Mouse (Mus musculus) monocyte, adult 5-6 weeks (primary cell): Measurements from ENCODE around the gene Nedd9. TPM values are rescaled to one million over a fixed set of nuclear protein-coding genes. Genes with fewer than 3 reads are reported as not detected.
A peak's percentile ranks its signal among the peaks of the same experiment; 100 is the strongest.

Experiments
- ATAC-seq: fragments of 153-309, 156-312 bp; replicated peaks from 2 replicates; pipeline ENCODE4 v1.8.0; 2017; ENCODE audit warnings: mild to moderate bottlenecking; ENCODE audit not compliant: low TSS enrichment, insufficient number of reproducible peaks, severe bottlenecking, poor library complexity, low FRiP score
- total RNA-seq: library from RNA; stranded (forward); fragments of 200-1000, 200-491, 200-594 nt; gene quantifications from 3 replicates; pipeline ENCODE4 v1.2.3, GENCODE M21; 2017

Gene Nedd9
- total RNA-seq, 1 experiment from 2014 or later = 357 TPM

GRCm38 (mm10) chr13:41427046-41427445 lies 60.1 kb downstream of the Nedd9 start:
- no peak for ATAC-seq

DNA sequence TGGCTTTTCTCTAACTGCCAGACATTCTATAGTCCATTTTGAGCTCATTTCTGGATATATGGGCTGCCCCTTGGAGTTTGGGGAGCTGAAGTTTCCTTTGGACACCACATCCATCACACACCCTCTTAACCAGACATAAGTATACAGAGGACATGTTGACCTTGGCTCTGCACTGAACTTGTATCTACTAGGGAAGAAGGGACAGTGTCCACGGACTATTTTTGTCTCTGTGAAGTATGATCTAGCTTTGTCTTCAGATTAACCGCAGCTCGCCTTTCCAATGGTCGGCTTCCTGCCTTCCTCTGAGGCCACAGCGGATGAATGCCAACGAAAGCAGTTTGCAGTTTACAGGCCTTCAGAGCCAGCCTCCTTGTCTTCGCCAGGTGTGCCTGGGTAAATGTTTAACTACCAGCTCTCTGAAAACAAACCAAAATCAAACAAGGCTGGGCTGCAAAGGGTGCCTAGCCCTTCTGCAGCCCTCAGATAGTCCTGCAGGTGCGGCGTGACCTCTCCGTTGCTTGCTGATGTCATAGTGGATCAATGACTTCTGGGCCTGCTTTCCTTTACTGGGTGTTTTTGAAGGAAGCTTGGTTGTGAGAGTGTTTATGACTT lies 63.6 kb downstream of the Nedd9 start:
- no peak for ATAC-seq

GRCm38 (mm10) chr13:41422581-41422980 lies 64.6 kb downstream of the Nedd9 start:
- ATAC-seq = no peak

DNA sequence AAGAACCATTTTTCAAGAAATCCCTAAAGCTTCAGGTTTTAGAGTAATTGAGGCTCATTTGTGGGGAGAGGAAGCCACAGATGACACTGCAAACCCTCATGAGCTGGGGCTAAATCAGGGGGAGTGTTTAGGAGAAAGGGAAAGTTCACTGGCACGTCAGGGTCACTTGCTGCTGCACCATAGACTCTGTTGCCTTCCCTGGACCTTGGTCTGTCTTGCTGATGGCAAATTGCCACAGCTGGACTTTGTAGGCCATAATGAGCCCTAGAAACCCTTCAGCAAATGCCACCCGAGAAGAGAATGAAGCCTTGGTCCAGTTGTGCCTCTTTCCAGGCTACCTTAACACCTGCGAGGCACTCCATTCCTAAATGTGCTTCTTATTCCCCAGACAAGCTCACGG lies 66.8 kb downstream of the Nedd9 start:
- ATAC-seq = no peak

DNA sequence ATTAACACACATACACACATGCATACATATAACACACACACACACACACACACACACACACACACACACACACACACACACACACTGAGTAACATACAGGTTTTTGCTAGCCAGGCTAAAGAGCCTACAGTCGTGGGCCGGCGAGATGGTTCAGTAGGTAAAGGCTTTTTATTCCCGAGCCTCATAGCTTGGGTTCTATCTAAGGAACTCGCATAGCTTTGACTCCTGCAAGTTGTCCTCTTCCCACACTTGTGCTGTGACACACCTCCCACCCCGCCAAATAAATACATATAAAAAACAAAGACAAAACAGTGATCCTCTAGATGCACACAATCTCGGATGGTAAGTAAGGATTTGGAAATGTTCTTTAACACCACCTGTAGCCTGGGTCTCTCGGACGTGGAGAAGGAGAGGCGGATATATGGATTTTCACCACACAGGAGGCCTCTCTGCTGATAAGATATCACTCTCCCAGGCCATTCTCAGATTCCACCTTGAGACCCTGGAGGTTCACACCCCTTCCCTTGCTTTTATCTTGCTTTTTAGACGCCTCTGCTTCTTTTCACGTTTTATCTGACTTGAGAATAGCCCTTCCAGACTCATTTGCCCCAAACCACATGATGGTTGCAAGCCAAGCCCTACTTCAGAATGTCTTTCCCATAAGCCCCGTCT lies 68.8 kb downstream of the Nedd9 start:
- no peak for ATAC-seq

DNA sequence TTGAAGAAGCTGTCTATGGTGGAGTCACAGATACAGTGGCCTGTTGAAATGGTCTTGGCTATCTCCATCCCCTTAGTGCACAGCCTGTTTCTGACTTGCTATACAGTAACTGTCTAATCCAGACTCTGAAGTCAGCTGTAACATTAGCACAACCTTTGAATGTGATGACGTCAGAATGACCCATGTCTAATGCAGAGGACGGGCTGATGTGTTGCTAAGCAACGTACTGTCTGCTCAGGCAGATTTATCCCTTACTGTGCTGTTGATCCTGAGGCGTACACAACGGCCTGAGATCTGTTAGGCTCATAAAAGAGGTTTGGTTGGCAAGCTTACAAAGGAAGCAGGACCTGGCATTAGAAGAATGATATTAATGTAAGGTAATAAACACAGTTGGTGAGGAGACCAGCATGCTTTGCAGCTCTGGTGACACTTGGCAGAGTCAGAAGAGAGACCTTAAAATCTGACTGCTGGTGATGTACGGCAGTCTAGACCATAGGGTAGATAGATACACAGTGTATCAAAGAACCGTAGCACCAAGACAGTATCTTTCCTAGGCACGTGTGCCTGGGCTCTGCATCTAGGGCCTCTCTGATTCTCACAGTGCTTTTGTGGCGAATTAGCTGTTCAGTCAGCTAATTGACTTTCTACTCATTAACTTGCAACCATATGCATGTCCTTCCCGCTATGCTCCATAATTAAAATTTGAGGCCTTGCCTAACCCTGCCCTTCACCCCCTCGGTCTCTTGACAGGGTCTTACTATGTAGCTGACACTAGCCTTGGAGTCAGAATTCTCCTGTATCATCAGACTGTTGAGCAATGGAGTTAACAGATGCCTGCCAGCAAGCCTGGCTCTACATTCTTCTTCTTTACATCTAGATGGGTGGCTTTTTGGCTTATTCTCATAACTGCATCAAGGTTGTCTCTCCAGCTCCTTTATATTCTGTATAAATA lies 70.8 kb downstream of the Nedd9 start:
- ATAC-seq = no peak

DNA sequence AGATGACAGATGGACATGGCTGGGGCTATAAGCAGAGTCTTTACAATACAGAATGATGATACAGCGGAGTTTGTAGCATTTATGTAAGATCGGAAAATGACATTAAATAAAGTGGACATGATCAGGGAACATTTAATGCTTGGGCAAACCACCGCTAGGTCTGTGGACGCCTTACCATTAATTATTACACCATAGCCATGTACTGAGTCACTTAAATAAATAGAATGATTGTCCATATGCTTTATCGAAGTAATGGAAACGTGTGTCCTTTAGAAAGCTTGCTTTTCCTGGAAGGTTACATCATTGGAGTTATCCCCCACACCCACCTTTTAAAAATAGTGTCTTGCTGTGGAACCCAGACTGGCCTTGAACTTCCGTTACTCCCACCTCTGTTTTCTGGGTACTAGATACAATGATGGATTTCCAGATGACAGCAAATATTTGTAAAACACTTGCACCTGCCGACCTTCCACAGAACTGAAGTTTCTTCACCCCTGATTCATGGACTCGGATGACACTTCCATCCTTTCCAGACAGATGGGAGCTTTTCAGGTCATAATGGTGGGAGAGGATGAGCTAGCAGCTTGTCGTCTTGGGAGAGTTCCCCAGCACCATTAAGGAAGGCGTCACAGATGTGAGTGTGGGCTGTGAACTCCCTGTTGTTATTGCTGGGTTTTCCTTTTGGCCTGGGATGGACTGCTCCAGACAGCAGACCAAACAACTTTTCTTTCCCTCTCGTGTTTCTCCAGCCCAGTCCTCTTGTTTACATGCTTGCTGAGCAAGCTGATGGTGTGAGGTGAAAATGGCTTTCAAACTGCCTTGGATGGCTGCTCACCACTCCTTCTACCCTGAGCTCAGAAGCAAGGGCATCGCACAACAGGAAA lies 76.7 kb downstream of the Nedd9 start:
- no peak for ATAC-seq

GRCm38 (mm10) chr13:41409291-41409690 lies 77.9 kb downstream of the Nedd9 start:
- no peak for ATAC-seq

DNA sequence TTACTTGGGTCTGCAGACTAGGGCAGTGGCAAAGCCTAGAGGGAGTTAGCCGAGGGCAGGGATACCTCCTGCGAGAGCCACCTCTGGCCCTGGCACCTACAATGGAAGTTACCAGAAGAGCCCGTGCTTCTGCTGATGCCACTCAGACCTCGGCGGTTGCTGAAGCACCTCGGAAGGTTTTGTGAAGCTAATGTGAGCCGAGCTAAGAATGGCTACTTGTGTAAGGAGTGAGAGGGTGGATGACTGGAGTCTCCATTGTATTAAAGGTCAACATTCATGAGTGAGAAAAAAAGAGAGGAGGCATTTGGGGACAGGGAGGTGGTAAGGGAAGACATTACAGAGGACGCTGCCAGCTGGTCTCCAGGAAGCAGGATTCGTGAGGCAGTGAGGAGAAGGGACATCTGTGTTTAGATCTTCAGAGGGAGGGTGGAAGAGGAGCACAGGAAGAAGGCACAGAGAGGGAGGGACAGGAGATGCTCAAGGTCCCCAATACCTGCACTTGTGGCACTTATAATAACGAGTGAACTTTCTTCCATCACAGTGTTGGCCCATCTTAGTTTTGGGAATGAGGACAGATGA lies 78.7 kb downstream of the Nedd9 start:
- ATAC-seq = no peak

GRCm38 (mm10) chr13:41405009-41405408 lies 82.2 kb downstream of the Nedd9 start:
- ATAC-seq = no peak

- ATAC-seq = 0 out of 2 replicates have a peak, but pooled peaks have one; percentile 28
Observed at GRCm38 (mm10) chr13:41403838-41404237, 83.3 kb downstream of the Nedd9 start.

DNA sequence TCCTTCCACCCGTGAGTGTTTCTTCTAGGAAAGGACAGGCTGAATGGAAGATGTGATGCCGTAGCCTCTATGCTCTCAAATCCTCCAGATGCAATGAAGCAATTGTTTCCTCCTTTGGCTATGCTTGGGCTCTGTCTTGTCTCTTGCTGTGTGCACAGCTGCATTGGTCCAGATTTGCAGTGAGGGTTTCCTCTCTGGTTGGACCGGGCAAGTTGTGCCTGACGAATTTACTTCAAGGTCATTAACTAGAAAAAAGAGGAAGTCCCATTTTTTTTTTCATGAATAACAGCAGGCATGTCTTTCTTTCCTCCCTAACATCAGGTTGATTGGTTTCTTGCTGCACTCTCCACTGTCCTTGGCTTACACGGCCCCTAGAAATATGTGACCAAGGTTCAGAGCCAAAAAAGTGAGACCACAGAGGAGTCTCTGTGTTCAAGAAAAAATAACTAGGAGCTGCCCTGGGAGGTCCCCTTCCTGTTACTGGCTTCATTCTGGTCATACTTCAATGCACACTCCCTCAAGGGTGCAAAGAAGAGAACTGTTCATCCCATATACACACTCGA lies 84.6 kb downstream of the Nedd9 start:
- no peak for ATAC-seq

GRCm38 (mm10) chr13:41401775-41402174 lies 85.4 kb downstream of the Nedd9 start:
- ATAC-seq = no peak

- ATAC-seq = no peak
Observed at GRCm38 (mm10) chr13:41400289-41400688, 86.9 kb downstream of the Nedd9 start.

DNA sequence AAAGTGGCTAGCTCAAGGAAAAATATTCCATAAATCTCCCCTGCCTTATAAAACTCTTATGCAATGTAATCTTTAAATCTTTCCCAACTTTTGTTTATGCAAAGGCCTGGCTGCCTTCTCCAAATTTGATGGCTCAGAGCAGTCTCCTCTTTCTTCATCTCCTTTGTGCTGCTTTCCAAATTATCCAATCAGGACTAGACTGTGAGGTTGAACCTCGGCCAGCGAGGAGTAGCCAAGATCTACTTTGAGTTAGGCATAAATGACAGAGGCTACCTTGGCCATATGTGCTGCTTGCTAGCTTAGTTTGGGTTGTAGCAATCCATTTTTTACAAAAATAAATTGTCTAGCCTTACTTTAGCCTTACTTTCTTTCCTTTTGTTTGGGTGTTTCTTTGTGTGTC lies 95.0 kb downstream of the Nedd9 start:
- no peak for ATAC-seq

DNA sequence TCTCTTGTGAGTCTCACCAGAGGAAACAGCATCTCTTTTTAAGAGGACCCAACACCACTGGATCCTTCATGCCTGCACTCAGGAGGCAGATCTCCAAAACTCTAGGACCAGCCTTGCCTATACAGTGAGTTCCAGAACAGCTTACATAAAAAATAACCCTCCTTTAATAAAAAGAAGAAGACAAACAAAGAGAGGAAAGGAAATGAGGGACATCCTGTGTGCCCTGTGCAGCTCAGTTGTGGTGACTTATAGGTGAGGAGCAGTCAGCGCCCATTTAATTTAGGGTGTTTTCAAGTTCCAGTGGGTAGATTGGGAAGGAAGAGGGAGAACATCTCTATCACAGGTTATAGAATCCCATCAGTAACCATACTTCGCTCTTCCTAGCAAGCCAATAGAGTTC lies 96.5 kb downstream of the Nedd9 start:
- no peak for ATAC-seq

DNA sequence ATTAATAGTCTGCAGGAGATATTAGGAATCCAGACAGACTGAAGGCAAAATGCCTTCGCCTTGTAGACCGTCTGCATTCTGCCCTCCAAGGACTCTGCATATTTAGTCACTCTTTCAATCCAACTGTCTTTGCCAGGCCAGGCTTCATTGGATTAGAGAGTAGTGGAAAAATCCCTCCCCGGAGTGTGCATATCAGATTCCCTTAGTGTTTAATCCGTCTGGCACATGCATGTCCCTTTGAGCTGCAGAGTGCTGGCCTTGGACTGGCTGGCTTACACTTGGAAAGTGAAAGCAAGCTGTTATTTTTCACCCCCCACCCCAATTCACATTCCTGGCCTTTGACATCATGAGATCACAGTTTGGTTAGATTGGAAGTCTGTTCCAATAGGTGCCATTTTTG lies 100.6 kb downstream of the Nedd9 start:
- ATAC-seq = no peak

DNA sequence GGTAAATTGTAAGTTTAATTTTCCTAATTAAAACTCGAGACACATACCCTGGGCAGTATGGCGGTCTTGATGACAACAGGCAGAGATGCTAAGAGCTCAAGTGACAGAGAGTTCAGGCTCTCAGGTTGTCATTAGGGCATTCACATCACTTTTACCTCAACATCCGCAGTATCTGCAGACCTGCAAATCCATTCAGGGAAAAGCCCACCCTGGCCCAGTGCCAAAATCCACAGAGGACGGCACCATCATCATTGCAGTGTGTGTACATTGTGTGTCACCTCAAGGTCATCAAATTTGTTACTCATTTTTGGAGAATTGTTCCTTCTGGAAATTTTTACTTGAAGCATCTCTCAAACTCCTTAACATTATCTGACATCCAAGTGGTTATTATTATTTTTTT lies 102.3 kb downstream of the Nedd9 start:
- no peak for ATAC-seq
